Comparison of ENCODE assay signal across 10 mouse cellular contexts in the genomic region with DNA sequence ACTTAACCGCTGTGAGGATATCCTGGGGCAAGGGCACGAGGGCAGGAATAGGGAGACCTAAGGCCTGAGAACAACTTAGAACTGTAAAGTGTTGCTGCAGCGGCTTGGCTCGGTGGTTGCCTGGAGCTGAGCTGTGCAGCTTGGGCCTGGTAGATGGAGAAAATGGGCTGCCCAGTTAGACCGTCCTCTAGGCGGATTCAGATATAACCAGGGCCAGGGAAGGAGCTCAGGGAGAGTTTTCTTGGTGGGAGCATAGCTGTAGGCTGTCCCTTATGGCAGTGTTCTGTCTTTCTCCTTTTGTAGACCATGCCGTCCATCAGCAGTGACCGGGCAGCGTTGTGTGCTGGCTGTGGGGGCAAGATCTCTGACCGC. TPM values are rescaled to one million over a fixed set of nuclear protein-coding genes. Genes with fewer than 3 reads are reported as not detected.
A peak's percentile ranks its signal among the peaks of the same experiment; 100 is the strongest.
DNase-seq lines count a peak whose midpoint lies in the region; ATAC-seq lines count a peak whose summit lies in the region.
"Had no signal": no experiment of that assay in that cellular context is flagged by ENCODE, and none has a peak within 500 bp of the region (broad histone marks: within the 10 kb centered on the region; RNA-seq: fewer than 3 reads in every experiment).

No protein-coding gene starts in this region.

- H3K36me3 ChIP-seq in embryonic facial prominence, embryonic 11.5 days (replicated peaks; ENCODE audit: control insufficient read depth, insufficient read depth, low read depth, low read length) = no peaks in the 10 kb centered on the region
- peaks cover 54% of the 10 kb centered on the region for H3K36me3 ChIP-seq in forebrain, embryonic 10.5 days (replicated peaks)
- H3K36me3 ChIP-seq in hindbrain, embryonic 16.5 days (ENCODE audit: control insufficient read depth, insufficient read depth, low read length) = no peaks in the 10 kb centered on the region
- H3K36me3 ChIP-seq in midbrain, embryonic 11.5 days (ENCODE audit: control insufficient read depth, insufficient read depth, low read length) = no peaks in the 10 kb centered on the region

- no peak overlapping the region for H3K4me2 ChIP-seq in embryonic facial prominence, embryonic 11.5 days (ENCODE audit: low read depth, low read length)
- peak overlapping the region; percentile 81 for H3K4me2 ChIP-seq in hindbrain, embryonic 16.5 days (ENCODE audit: low read length)
- H3K4me2 ChIP-seq in midbrain, embryonic 11.5 days = peak overlapping the region; percentile 52

- no peak for ATAC-seq in embryonic facial prominence, embryonic 11.5 days (replicated peaks; ENCODE audit: insufficient number of reproducible peaks, low FRiP score, low TSS enrichment, low read depth)
- no peak for ATAC-seq in hindbrain, embryonic 16.5 days
- ATAC-seq in midbrain, embryonic 11.5 days (ENCODE audit: low FRiP score) = no peak
- no peak for ATAC-seq in CD4-positive, CD25-positive, alpha-beta regulatory T cell, adult 4 months

- peak overlapping the region; percentile 2; the same call in 1 of the 2 replicates for H3K9ac ChIP-seq in embryonic facial prominence, embryonic 11.5 days (replicated peaks; ENCODE audit: low read length)
- H3K9ac ChIP-seq in hindbrain, embryonic 16.5 days (ENCODE audit: low read depth, low read length) = no peak overlapping the region
- H3K9ac ChIP-seq in midbrain, embryonic 11.5 days (ENCODE audit: low read length) = peak overlapping the region; percentile 40

- H3K27me3 ChIP-seq in embryonic facial prominence, embryonic 11.5 days (ENCODE audit: control insufficient read depth, insufficient read depth, low read length) = peaks cover 82% of the 10 kb centered on the region
- H3K27me3 ChIP-seq in forebrain, embryonic 10.5 days (ENCODE audit: poor library complexity, severe bottlenecking) = peaks cover 100% of the 10 kb centered on the region
- H3K27me3 ChIP-seq in hindbrain, embryonic 16.5 days (replicated peaks; ENCODE audit: control insufficient read depth, insufficient read depth, low read length) = peaks cover 65% of the 10 kb centered on the region
- H3K27me3 ChIP-seq in midbrain, embryonic 11.5 days (ENCODE audit: control insufficient read depth, insufficient read depth, low read length) = peaks cover 96% of the 10 kb centered on the region

- H3K27ac ChIP-seq in embryonic facial prominence, embryonic 11.5 days (replicated peaks; ENCODE audit: low read depth, low read length) = no peak overlapping the region
- peak overlapping the region; percentile 96 for H3K27ac ChIP-seq in forebrain, embryonic 10.5 days
- no peak overlapping the region for H3K27ac ChIP-seq in hindbrain, embryonic 16.5 days (ENCODE audit: low read depth, low read length)
- H3K27ac ChIP-seq in midbrain, embryonic 11.5 days (ENCODE audit: low read depth, low read length) = no peak overlapping the region

- H3K9me3 ChIP-seq in embryonic facial prominence, embryonic 11.5 days (replicated peaks; ENCODE audit: control insufficient read depth, low read length) = no peaks in the 10 kb centered on the region
- H3K9me3 ChIP-seq in forebrain, embryonic 10.5 days = no peaks in the 10 kb centered on the region
- H3K9me3 ChIP-seq in hindbrain, embryonic 16.5 days (ENCODE audit: control insufficient read depth, low read length) = no peaks in the 10 kb centered on the region
- H3K9me3 ChIP-seq in midbrain, embryonic 11.5 days (ENCODE audit: control insufficient read depth, low read length) = no peaks in the 10 kb centered on the region

- peak; percentile 21 for DNase-seq in embryonic facial prominence, embryonic 11.5 days (ENCODE audit: low spot score)
- DNase-seq in forebrain, embryonic 10.5 days (ENCODE audit: extremely low spot score, low spot score) = peak; percentile 48
- DNase-seq in midbrain, embryonic 11.5 days (ENCODE audit: low spot score, missing footprints) = peak; percentile 93
- DNase-seq in cerebellum, postnatal 25 days = no peak
- no peak for DNase-seq in lung, adult 18-20 months
- DNase-seq: gastrocnemius, postnatal 25 days; spleen, adult 18-20 months had no signal

- H3K4me3 ChIP-seq in embryonic facial prominence, embryonic 11.5 days (ENCODE audit: low read depth, low read length) = peak overlapping the region; percentile 43
- H3K4me3 ChIP-seq in forebrain, embryonic 10.5 days = peak overlapping the region; percentile 68
- H3K4me3 ChIP-seq in hindbrain, embryonic 16.5 days (ENCODE audit: low read length) = peak overlapping the region; percentile 46
- peak overlapping the region; percentile 40 for H3K4me3 ChIP-seq in midbrain, embryonic 11.5 days (ENCODE audit: low read depth, low read length)

- WGBS in embryonic facial prominence, embryonic 11.5 days = 6% methylated on average over 10 of the region's 10 CpGs
- WGBS in forebrain, embryonic 10.5 days = 5% methylated on average over 10 of the region's 10 CpGs
- 10% methylated on average over 10 of the region's 10 CpGs for WGBS in hindbrain, embryonic 16.5 days
- 4% methylated on average over 10 of the region's 10 CpGs for WGBS in midbrain, embryonic 11.5 days

- H3K4me1 ChIP-seq in embryonic facial prominence, embryonic 11.5 days (ENCODE audit: control insufficient read depth, insufficient read depth, low read length) = peaks cover 2% of the 10 kb centered on the region; the same call in 1 of the 2 replicates
- peaks cover 77% of the 10 kb centered on the region for H3K4me1 ChIP-seq in forebrain, embryonic 10.5 days
- H3K4me1 ChIP-seq in hindbrain, embryonic 16.5 days (ENCODE audit: control insufficient read depth, insufficient read depth, low read depth, low read length) = peaks cover 20% of the 10 kb centered on the region
- H3K4me1 ChIP-seq in midbrain, embryonic 11.5 days (ENCODE audit: control insufficient read depth, insufficient read depth, low read length) = peaks cover 33% of the 10 kb centered on the region

RNA-seq across cellular contexts. Expression of a gene that starts 13.9 kb away (rescaled TPM):
- 15.5 and 18.6 TPM in 2 replicates for polyA plus RNA-seq in embryonic facial prominence, embryonic 11.5 days (2014; fragmentation: Nextera tagmentation; extraction: Ambion mirVana)
- 108 and 115 TPM in 2 replicates for polyA plus RNA-seq in forebrain, embryonic 10.5 days (2016; fragmentation: Nextera tagmentation; extraction: Ambion mirVana)
- 6.8 and 9.2 TPM in 2 replicates for polyA plus RNA-seq in hindbrain, embryonic 16.5 days (2015; fragmentation: Nextera tagmentation; extraction: Ambion mirVana)
- 55.5 and 61.5 TPM in 2 replicates for polyA plus RNA-seq in midbrain, embryonic 11.5 days (2014; fragmentation: Nextera tagmentation; extraction: Ambion mirVana)
- polyA plus RNA-seq in CD4-positive, CD25-positive, alpha-beta regulatory T cell, adult 4 months (2017; shearing (Covaris generic)) = not detected
- polyA plus RNA-seq: heart, postnatal 0 days had no signal

Comparison
In these comparisons a context has a peak if more than half of its experiments do, and no peak if none do; other contexts are left out.
1. DNase-seq: peak in embryonic facial prominence, embryonic 11.5 days (single experiment), forebrain, embryonic 10.5 days (single experiment) and midbrain, embryonic 11.5 days (single experiment); none in cerebellum, postnatal 25 days (0 of 2) and lung, adult 18-20 months (0 of 2).
2. Peak in every context shown above with its lines, with median percentiles within 50 percentile points of each other: H3K4me3 ChIP-seq.